Mouse (Mus musculus): ENCODE measurements around the gene Gm49358. TPM values are rescaled to one million over a fixed set of nuclear protein-coding genes. Genes with fewer than 3 reads are reported as not detected.
A peak's percentile ranks its signal among the peaks of the same experiment; 100 is the strongest.

Gene Gm49358
- total RNA-seq, 2 experiments from 2014 or later = 10.7 to 17.5 TPM

DNA sequence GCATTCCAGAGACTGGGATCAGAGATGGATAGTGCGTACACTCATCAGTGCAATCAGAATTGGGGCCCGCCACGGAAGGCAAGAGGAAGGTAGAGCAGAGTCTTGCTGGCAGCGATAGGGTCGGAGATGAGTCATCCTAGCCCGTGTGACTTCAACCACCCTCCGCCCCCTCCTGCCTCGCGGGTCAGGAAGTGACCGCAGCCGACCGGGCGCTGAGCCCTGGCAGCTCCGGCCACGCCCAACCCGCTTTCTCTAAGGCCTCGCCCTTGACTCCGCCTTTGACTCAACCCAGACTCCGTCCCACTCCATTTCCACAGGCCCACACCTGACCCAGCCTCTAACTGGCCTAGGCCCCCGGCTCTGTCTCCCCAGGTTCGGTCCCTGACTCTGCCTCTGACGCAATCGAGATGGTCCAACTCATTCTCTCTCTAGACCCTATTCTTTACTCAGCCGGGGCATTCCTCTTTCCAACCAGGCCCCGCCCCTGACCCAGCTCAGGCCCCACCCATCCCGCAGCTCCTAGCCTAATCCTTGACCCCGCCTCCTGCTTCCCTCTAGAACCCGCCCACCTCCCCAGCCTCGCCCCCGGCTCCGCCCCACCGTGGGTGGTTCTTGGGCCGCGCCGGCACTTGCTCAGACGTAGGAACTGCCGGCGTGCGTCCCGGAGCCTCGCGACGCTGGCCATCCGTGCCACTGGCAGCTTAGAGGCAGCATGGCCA is 14.8 kb downstream of the Gm49358 start, which contains the start of gene Nt5dc3:
TSS of gene Nt5dc3 (plus strand) at position 608 of the 719 bp plus-strand sequence.
- peak; percentile 98 to 99 for DNase-seq

DNA sequence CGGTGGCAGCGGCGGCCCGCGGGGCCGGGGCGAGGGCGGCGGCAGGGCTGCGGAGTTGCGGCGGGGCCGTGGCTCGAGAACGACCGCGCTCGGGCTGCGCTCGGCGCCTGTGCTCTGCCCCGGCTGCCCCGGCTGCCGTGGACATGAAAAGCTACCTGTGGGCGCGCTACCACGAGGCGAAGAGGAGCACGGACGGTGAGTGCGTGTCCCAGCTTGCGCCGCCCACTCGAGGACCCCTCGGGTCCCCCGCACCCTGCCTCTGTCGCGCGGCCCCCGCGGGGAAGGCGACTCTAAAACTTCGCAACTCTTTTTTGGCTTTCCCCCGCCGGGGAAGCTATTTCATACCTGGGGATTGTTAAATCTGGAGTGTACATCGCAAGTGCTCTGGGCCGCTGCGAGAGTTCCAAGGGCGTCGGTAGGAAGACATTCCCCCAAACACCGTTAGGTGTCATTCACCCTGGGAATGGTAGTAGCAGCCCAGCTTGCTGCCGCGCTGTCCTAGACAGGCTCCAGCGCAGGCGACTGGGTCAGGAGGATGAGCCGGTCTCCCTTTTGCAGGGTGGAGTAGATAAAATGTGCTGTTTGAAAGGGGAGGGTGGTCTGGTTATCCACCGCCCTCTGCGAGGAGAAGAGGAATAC is 15.5 kb downstream of the Gm49358 start:
- peak; percentile 50 to 57 for DNase-seq

DNA sequence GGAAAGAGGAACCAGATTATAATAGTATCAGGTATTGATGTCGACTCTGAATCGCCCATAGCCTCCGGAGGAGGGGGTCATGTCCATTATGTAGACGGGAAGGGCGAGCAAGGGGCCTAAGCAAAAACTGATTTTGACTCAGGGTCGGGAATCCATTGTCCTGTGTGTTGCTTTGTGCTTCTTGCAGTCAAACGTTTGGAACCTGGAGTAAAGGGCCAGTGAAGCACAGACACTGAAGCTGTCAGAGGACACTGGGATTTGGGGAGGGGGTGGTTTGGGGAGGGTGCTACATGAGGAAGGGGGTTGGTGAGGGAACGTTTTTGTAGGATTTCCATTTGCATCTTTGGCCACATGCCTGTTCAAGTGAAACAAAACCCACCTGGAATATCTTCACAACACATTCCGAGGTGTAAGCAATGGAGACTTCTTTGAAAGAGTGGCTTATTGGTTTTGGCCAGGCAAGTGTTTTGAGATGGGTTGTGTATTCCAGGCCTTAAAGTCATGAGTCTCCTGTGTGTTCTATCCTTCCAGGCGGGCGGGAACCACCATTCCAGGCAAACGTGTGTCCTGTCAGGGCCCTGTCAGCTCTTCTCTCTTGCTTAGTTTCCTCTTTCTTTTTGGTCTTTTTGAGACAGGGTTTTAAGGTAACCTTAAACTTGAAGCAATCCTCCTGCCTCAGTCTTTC is 16.2 kb downstream of the Gm49358 start:
- no peak for DNase-seq

DNA sequence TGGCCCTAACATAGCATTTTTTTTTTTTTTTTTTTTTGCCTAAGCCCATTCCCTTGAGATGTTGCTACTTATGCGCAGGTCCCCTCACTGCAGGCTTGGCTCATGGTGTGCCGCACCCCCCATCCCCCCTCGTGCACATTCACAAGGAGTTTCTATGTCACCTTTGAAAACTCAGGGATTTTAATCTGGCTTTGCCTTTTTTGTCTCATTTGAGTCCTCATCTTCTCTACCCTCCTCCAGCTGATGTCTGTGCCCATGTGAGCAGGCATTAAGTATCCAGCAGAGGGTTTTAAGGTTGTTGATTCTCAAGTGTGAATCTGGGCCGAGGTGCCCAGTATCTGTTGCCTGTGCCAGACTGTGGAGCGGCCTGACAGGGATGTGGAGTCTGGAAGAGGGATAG is 17.9 kb downstream of the Gm49358 start:
- no peak for DNase-seq

DNA sequence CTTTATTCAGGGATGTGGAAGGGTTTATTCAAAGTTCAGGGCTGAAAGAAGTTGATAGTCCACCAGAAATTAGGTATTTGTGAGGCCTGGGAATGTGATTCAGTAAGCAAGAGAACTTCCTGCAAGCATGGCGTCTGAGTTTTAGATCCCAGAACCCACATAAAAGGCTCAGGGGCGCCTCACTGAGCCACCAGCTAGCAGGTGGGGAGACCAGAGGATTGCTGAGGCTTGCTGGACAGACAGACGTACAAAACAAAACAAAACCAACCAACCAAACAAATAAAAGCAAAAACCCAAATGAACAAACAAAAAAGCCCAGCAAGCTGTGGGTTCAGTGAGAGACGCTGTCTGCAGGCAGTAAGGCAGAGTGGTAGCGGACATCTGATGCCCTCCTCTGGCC is 18.9 kb downstream of the Gm49358 start:
- no peak for DNase-seq

DNA sequence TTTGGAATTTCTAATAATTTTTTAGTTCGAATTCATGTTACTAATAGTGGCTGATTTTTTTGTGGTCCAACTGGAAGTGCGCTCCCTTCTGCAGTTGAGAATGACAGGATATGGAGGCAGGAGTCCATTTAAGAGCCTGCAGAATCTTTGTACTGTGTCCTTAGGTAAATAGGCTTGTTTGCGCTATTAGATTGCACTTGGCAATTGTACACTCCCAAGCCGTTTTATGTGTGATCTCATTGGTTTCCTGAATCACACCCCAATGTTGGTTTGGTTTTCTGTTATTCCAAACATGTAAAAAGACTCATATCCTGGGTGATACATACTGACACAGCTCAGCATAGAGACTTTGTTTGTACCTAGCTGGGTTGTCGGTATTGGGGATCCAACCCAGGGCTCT is 19.8 kb downstream of the Gm49358 start:
- no peak for DNase-seq

DNA sequence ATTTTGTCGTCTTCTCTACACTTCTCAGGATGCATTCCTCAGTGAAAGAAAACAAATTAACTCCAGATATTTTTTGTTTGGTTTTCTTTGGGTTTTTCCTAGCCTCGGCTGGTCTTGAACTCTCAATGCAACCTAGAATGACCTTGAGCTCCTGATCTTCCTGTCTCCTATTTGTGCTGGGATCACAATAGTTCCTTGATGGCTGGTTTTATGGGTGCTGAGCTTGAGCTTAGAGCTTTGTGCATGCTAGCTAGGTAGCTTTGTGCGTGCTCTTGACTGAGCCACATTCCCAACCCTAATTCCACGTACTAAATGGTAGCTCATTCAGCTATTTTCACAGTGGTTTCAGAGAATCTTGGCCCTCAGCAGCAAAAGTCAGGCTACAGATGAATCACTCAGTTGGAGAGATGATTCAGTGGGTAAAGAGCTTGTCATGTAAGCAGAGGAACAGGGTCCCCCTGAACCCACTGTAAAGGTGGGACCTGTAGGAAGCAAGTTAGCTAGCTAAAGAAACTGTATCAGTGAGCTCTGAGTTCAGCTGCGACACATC is 20.4 kb downstream of the Gm49358 start:
- DNase-seq = no peak

DNA sequence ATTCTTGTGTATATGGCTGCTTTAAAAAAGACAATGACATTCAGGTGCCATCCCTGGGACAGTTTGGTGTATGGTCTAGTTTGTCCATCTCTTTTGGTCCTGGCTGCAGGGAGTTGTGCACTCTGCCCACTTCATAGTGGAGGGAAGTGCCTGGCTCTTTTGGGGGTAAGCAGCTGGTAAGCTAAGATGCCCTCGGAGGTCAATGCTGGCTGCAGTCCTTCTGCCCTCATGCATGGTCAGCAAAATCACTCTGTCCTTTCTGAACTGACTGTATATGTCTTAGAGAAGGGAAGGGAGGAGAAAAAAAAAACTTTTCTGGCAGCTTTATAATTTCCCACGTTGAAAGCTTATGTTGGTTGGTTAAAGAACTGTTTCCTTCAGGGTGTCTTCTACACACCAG is 21.6 kb downstream of the Gm49358 start:
- no peak for DNase-seq

DNA sequence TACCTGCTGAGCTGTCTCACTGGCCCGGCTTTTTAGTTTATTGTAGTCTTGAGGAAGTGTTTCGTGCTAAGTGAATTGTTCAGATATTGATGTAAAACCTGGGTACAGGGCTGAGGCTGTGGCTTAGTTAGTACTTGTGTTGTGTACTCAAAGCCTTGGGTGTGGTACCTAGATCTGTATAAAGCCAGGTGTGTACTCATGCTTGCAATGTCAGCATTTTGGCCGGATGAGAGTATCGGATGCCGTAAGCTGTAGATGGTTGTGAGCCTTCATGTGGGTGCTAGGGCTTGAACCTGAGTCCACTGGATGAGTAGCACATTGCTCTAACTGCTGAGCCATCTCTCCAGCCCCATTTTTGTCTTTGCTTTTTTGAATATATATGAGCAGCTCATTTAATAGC is 22.3 kb downstream of the Gm49358 start:
- no peak for DNase-seq

DNA sequence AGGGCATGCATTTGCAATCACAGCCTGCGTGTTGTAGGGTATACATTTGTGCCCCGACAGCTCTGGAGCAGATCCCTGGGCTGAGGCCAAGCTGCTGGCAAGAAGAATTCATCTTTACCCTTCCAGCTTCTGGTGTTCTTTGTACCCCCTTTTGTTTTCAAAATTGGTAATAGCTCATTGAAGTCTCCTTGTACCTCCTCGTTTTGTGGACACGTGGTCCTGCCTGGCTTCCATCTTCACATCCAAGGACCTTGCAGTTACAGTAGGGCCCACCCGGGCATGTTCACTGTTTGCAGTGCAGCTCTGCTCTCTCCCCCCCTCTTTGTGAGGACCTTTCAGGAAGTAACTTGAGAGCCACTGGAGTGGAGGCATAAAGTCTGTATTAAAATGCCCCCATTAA is 24.4 kb downstream of the Gm49358 start:
- DNase-seq = no peak

DNA sequence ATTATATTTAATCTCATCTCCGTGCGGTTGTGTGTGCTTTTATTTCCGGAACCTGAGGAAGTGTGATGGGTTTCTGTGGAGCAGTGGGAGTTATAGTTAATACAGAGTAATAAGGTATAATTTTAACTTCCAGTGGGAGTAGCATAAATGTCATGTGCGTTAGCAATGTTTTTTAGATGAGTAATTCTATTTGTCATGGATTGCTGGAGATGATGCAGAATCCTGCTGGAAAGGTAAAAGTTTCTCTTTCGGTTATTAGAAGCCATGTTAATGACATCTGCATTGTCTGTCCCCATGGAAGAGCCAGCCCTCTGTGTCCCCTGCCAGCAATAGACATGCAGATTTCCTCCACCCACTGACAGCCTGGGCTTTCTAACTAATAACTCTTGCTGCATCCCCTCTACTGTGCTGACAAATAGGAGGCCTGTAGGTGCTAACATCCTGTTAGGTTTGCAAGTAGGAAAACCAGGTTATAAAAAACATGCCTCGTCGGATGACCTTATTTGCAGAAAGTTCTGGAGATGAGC is 25.4 kb downstream of the Gm49358 start:
- DNase-seq = peak in 1 of 2 experiments; percentile 1

DNA sequence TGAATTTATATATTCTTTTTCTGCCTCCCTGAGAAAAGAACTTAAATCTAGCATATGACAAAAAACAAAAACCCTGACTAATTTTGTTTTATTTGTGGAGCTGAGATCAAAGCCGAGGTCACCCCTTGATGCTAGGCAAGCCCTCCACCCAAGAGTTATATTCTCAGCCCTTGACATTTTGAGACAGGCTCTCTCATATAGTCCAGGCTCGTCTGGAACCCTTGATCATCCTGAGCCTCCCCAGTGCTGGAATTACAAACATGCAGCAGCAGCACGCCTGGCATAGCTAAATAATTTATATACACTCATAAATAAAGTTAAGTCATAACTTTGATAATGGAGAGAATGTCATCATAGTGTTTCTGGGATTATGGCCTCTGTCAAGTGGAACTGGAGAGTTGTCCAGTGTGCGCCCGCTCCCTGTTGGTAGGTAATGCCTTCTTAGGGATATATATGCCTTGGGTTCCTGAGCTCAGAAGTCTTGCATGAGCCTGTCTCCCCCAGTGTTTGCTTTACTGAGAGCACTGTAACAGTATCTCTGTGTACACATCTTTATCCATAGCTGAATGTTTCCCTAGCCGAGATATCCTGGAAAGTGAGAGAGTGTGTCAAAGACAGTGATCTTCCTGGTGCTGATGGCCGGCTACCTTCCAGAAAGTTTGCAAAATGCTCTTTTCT is 27.9 kb downstream of the Gm49358 start:
- DNase-seq = peak in 1 of 2 experiments; percentile 44

DNA sequence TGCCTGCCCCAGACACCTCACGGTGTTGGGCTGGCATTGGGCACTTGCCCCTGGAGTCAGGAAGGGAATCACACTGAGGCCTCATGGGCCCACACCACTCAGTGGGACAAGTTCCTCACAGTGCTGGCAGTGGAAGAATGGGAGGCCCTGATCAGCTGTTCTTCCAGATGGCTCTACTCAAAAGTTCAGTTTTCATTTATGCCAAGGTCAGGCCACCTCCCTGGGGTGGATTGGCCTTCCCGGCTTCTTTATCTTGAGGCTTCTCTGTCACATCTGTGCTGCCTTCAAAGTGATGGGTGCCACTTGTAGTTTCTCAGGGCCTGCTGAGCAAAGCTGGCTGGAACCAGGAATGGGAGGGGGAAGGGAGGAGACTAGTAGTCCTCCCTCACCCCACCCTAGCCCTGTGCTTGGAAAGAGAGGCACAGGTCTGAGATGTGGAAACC is 29.8 kb downstream of the Gm49358 start:
- peak in 1 of 2 experiments; percentile 70 for DNase-seq

DNA sequence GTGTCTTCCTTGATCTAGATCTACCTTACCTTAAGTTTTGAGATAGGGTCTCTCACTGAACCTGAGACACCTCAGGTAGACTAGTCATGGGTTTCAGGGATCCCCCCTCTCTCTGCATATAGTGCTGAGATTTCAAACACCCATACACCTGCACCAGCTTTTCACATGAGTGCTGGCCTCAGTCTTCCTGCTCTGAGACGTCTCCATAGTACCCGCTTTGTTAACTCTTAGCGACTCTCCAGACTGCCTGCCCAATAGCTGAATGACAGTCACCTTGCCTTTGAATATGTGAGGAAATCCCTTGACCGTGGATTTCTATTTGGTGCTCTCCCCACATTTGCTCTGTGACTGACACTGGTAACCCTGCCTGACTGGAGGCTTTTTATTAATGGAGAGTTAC is 30.4 kb downstream of the Gm49358 start:
- peak in 1 of 2 experiments; percentile 0 for DNase-seq

DNA sequence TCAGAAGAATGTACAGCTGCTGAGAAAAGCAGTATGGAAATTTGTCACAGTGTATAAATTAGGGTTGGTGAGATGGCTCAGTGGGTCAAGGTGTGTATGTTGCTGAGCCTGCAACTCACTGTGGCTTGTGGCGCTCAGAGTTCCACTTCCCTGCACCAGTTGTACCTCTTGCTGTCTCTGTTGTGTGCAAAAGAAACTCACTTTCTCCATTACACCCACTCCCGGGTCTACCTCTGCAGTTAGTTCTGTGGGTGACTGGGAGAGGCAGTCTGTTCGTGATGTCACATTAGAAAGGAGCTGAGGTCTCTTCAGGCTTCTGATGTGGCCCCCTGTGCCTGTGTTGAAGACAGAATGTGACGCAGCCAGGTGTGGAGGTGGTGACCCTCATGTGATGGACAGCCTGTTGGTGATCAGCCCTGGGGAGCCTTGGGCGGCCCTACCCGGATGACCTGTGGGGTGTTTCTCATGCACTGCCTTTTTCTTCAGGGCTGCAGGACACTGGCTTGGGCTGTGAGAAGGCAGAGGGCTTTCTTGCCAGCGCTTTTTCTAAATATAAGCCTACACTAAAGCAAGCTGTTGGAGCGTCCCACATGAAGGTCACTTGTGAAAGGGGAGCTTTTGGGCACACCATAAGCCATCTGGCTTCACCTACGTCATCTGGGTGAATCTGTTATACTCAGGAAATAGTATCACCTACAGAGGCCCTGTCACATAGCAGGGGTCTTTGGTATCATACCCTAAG is 31.2 kb downstream of the Gm49358 start:
- DNase-seq = peak in 1 of 2 experiments; percentile 23

DNA sequence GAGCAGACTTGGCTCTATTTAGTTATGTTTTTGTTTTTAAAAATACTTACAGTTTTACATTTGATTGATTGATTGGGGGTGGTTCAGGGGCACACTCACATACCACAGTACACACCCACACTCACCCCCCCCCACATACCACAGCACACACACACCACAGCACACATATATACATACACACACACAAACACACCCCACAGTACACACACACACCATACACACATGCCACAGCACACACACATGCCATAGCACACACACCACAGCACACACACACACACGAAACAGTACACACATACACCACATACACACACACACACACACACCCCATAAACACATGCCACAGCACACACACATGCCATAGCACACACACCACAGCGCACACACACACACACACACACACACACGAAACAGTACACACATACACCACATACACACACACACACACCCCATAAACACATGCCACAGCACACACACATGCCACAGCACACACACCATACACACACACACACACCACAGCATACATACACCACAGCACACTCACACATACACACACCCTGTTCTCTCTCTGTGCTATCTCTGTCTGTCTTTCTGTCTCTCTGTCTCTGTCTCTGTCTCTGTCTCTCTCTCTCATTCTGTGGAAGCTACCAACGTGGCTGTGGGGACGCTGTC is 32.4 kb downstream of the Gm49358 start:
- peak in 1 of 2 experiments; percentile 1 for DNase-seq

DNA sequence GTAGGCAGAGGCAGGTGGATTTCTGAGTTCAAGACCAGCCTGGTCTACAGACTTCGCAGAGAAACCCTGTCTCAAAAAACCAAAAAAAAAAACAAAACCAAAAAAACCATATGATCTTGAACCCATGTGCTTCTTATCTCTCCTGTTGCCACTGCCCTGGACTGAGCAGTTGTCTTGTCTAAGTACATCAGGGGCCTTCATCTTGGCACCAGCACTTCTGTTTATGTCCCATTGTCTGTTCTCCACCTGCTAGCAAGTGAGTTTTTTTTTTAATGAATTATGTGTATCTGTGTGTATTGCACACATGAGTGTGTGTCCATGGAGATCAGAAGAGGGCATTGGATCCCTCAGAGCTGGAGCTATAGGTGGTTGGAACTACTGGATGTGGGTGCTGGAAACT is 43.6 kb downstream of the Gm49358 start:
- DNase-seq = no peak

DNA sequence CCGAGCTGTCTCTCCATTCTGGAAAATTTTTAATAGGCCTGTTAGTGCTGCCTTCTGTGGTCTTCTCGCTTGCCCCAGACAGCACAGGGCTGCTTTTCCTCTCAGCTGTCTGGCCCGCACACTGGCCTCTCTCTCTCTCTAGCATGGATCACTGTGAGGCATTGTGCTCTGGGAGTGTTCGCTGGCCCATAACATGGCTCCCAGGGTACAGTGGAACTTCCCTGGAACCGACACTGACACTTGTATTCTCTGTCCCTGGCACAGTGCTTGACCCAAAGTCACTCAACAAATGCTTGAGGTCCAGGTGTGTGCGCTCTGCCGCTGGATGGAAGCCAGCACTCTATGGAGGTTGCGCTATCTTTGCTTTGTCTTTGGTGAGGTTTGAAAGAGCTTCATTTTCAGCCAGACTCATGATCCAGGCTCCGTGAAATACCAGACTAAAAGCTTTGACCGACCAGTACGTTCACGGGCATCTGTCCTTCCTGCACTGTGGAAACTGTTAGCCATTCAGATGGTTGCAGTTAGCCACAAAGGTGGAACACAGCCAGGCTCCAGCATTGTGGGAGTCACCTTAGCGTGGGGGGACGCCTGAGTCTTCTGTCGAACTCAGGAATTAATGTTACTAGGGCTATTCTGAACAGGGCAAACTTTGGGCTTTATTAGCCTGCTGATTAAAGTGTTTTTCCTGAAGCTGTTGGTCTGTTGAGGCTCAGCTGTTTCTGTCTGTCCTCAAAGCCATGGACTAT is 44.4 kb downstream of the Gm49358 start:
- no peak for DNase-seq

DNA sequence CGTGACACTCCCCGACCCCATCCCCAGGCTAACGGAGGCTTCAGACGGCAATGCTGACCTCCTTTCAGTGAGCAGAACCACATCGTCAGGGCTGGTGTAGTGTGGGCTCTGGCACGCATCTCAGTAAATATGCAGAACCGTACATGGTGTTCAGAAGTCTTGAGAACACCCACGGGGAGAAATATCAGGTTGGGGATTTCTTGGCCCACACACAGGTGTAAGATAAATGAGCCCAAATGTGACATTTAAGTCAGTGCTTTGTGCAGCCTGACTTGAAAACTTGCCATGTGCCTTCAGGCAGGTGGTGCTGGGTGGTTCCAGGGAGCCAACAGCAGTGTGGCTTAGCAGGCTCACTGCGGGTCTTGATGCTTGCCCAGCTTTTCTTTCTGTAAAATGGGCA is 46.2 kb downstream of the Gm49358 start:
- no peak for DNase-seq

DNA sequence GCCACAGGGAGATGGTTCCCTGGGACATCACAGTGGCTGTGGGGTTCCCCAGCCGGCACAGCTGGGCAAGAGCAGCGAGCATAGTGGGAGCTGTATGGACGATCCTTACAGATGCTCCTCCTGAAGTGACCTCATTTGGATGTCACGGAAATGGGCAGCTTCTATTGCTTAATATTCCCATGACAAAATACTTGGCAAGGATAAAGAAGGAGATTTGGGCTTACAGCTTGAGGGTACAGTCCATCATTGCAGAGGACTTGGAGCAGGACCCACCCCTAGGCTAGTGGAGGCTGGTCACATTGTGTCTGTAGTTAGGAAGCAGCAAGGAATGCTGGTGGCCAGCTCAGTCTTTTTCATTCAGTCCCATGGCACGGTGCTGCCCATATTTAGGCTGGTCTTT is 46.8 kb downstream of the Gm49358 start:
- DNase-seq = no peak
